10 mouse cellular contexts compared by ENCODE assay signal in genomic region chr12:25609045-25609444, GRCm38 (mm10).
DNase-seq lines count a peak whose midpoint lies in the region; ATAC-seq and TF ChIP-seq lines count a peak whose summit lies in the region.
"Had no signal": no experiment of that assay in that cellular context is flagged by ENCODE, and none has a peak within 500 bp of the region (broad histone marks: within the 10 kb centered on the region; RNA-seq: fewer than 3 reads in every experiment).

No protein-coding gene starts in this region.

- peak; percentile 19 for DNase-seq in forebrain, postnatal 0 days
- DNase-seq in midbrain, embryonic 14.5 days: peak; percentile 64
- DNase-seq in midbrain, embryonic 10.5 days (ENCODE audit: low spot score): no peak
- peak; percentile 23 to 36 for DNase-seq in gastrocnemius, postnatal 36 days
- peak; percentile 62 to 79 for DNase-seq in lung, postnatal 4 days
- DNase-seq in right cerebral cortex, postnatal 25 days: no peak
- DNase-seq: liver, embryonic 13.5 days had no signal

- no peak overlapping the region for H3K27ac ChIP-seq in forebrain, postnatal 0 days (ENCODE audit: low read depth, low read length)
- H3K27ac ChIP-seq in forebrain, embryonic 13.5 days: no peak overlapping the region
- H3K27ac ChIP-seq in midbrain, embryonic 14.5 days (replicated peaks; ENCODE audit: low read depth, low read length): no peak overlapping the region
- H3K27ac ChIP-seq in midbrain, embryonic 10.5 days (replicated peaks): no peak overlapping the region
- H3K27ac ChIP-seq: kidney, postnatal 0 days; liver, embryonic 13.5 days had no signal

- no peak for TF ChIP-seq CTCF in forebrain, postnatal 0 days (IDR thresholded peaks at IDR 0.05; ENCODE audit: low read depth)

- WGBS in forebrain, postnatal 0 days: 33% methylated on average over 2 of the region's 2 CpGs
- WGBS in forebrain, embryonic 13.5 days: 47% methylated on average over 2 of the region's 2 CpGs
- WGBS in midbrain, embryonic 14.5 days: 21% methylated on average over 2 of the region's 2 CpGs
- whole genome bisulfite sequencing in midbrain, embryonic 10.5 days: 57% methylated on average over 2 of the region's 2 CpGs

- intact Hi-C loops in gastrocnemius, postnatal 36 days (cut with DNase I): no loop called here

- no peaks in the 10 kb centered on the region for H3K27me3 ChIP-seq in forebrain, postnatal 0 days (ENCODE audit: insufficient read depth, low read length)
- H3K27me3 ChIP-seq in forebrain, embryonic 13.5 days: no peaks in the 10 kb centered on the region
- no peaks in the 10 kb centered on the region for H3K27me3 ChIP-seq in midbrain, embryonic 14.5 days (ENCODE audit: control insufficient read depth, insufficient read depth, low read length)
- H3K27me3 ChIP-seq in midbrain, embryonic 10.5 days (ENCODE audit: low read depth, poor library complexity, severe bottlenecking): no peaks in the 10 kb centered on the region
- H3K27me3 ChIP-seq: liver, embryonic 13.5 days had no signal

- no peak overlapping the region for H3K4me3 ChIP-seq in forebrain, postnatal 0 days (ENCODE audit: low read depth, low read length)
- no peak overlapping the region for H3K4me3 ChIP-seq in forebrain, embryonic 13.5 days
- H3K4me3 ChIP-seq in midbrain, embryonic 14.5 days (replicated peaks; ENCODE audit: low read depth, low read length): no peak overlapping the region
- no peak overlapping the region for H3K4me3 ChIP-seq in midbrain, embryonic 10.5 days
- H3K4me3 ChIP-seq: liver, embryonic 13.5 days had no signal

- no peak overlapping the region for H3K4me2 ChIP-seq in forebrain, postnatal 0 days (ENCODE audit: low read depth)
- H3K4me2 ChIP-seq in forebrain, embryonic 13.5 days: no peak overlapping the region
- H3K4me2 ChIP-seq in midbrain, embryonic 14.5 days (ENCODE audit: low read length): no peak overlapping the region
- H3K4me2 ChIP-seq: liver, embryonic 13.5 days had no signal

- H3K9ac ChIP-seq in forebrain, postnatal 0 days: no peak overlapping the region
- no peak overlapping the region for H3K9ac ChIP-seq in forebrain, embryonic 13.5 days
- H3K9ac ChIP-seq in midbrain, embryonic 14.5 days (replicated peaks; ENCODE audit: low read length): no peak overlapping the region
- H3K9ac ChIP-seq: liver, embryonic 13.5 days had no signal

- H3K4me1 ChIP-seq in forebrain, postnatal 0 days (ENCODE audit: insufficient read depth): no peaks in the 10 kb centered on the region
- peaks cover 5% of the 10 kb centered on the region; the same call in 1 of the 2 replicates for H3K4me1 ChIP-seq in forebrain, embryonic 13.5 days
- H3K4me1 ChIP-seq in midbrain, embryonic 14.5 days (ENCODE audit: control insufficient read depth, insufficient read depth, low read length): 0 out of 2 replicates have a peak, but pooled peaks cover 5% of the 10 kb centered on the region
- 0 out of 2 replicates have a peak, but pooled peaks cover 3% of the 10 kb centered on the region for H3K4me1 ChIP-seq in midbrain, embryonic 10.5 days
- H3K4me1 ChIP-seq: liver, embryonic 13.5 days had no signal

- no peaks in the 10 kb centered on the region for H3K9me3 ChIP-seq in forebrain, postnatal 0 days (ENCODE audit: low read length)
- H3K9me3 ChIP-seq in forebrain, embryonic 13.5 days (replicated peaks): no peaks in the 10 kb centered on the region
- H3K9me3 ChIP-seq in midbrain, embryonic 14.5 days (ENCODE audit: control insufficient read depth, low read length): no peaks in the 10 kb centered on the region
- H3K9me3 ChIP-seq in midbrain, embryonic 10.5 days (replicated peaks): no peaks in the 10 kb centered on the region
- H3K9me3 ChIP-seq: liver, embryonic 13.5 days had no signal

- H3K36me3 ChIP-seq in forebrain, postnatal 0 days (ENCODE audit: insufficient read depth): no peaks in the 10 kb centered on the region
- H3K36me3 ChIP-seq in forebrain, embryonic 13.5 days (ENCODE audit: poor library complexity, severe bottlenecking): no peaks in the 10 kb centered on the region
- no peaks in the 10 kb centered on the region for H3K36me3 ChIP-seq in midbrain, embryonic 14.5 days (ENCODE audit: control insufficient read depth, insufficient read depth, low read length)
- H3K36me3 ChIP-seq in midbrain, embryonic 10.5 days: no peaks in the 10 kb centered on the region
- H3K36me3 ChIP-seq: liver, embryonic 13.5 days had no signal

- ATAC-seq in forebrain, postnatal 0 days: no peak
- no peak for ATAC-seq in forebrain, embryonic 13.5 days
- no peak for ATAC-seq in midbrain, embryonic 14.5 days (ENCODE audit: low FRiP score, low TSS enrichment)
- no peak for ATAC-seq in monocyte, adult 5-6 weeks (replicated peaks; ENCODE audit: insufficient number of reproducible peaks, low FRiP score, low TSS enrichment, poor library complexity, severe bottlenecking)

Comparison
In these comparisons a context has a peak if more than half of its experiments do, and no peak if none do; other contexts are left out.
1. DNase-seq: peak in forebrain, postnatal 0 days (single experiment), midbrain, embryonic 14.5 days (single experiment), gastrocnemius, postnatal 36 days (2 of 2) and lung, postnatal 4 days (2 of 2); none in midbrain, embryonic 10.5 days (single experiment) and right cerebral cortex, postnatal 25 days (single experiment).